Mouse (Mus musculus) cerebellum, postnatal 25 days (tissue): ENCODE data around the gene Olfr474.
"Not testable (repeated sequence)": the region's sequence is repeated elsewhere in the genome, so short reads cannot be mapped to it uniquely, and the experiment has no call there.

Experiments
- DNase-seq, 2 experiments: peaks; one replicate each; pipeline ENCODE4 v3.0.0; 2021; ENCODE audit warnings: mixed read lengths in 2 of 2

Gene Olfr474

GRCm38 (mm10) chr7:107954343-107954742, at the start of gene Olfr474:
TSS of gene Olfr474 (plus strand) at chr7:107954643.
- no peak for DNase-seq

- DNase-seq: no peak
Observed at GRCm38 (mm10) chr7:107930146-107930545, 24.3 kb upstream of the Olfr474 start, which contains the start of gene Olfr473. TSS of gene Olfr473 (plus strand) at chr7:107930446.

- DNase-seq: not testable (repeated sequence)
Observed at GRCm38 (mm10) chr7:107952539-107952938, 1.9 kb upstream of the Olfr474 start.

- DNase-seq: no peak
Observed at GRCm38 (mm10) chr7:107964503-107964902, 10.1 kb downstream of the Olfr474 start, which contains the start of gene Olfr476. TSS of gene Olfr476 (plus strand) at chr7:107964803.

DNA sequence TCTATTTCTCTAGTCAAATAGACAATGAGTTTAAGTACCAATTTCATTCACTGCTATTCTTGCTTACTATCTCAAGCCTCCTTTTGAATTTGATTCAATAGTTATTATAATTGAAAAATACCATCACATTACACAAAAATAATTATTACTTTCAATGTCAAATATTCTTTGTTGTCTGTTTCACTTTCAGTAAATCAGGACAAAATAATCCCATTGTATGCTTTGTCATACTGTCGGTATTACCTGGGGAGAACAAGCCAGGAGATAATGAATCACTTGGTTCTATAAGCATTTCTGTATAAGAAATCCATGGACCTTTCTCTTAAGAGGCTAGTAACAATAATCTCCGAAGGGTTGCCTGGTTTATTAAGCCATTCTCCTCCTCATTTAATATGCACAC, 31.9 kb downstream of the Olfr474 start, which contains the start of gene Olfr477:
Gene Olfr477 (plus strand): TSS at position 301 of the 400 bp plus-strand sequence.
- DNase-seq: no peak
